Mouse (Mus musculus): ENCODE data around the gene Fer1l5. TPM values are rescaled to one million over a fixed set of nuclear protein-coding genes. Genes with fewer than 3 reads are reported as not detected.

Fer1l5 gene
- polyA plus RNA-seq, 1 experiment from 2014 or later: 1.5 TPM

- Histone ChIP-seq H3K9me3 (replicated peaks) (no peaks in the 10 kb centered on the region), H3K4me1 (peaks cover 2% of the 10 kb centered on the region; the same call in 1 of the 2 replicates), H3K4me3 (replicated peaks) (no peak overlapping the region), H3K27me3 (no peaks in the 10 kb centered on the region), H3K4me2 (no peak overlapping the region), H3K27ac (no peak overlapping the region), H3K9ac (no peak overlapping the region), H3K36me3 (no peaks in the 10 kb centered on the region)
- 75% methylated on average over 4 of the region's 4 CpGs for WGBS
- ATAC-seq (replicated peaks; ENCODE audit: low FRiP score): no peak
Observed at GRCm38 (mm10) chr1:36465641-36466160, 93.6 kb downstream of the Fer1l5 start.

DNA sequence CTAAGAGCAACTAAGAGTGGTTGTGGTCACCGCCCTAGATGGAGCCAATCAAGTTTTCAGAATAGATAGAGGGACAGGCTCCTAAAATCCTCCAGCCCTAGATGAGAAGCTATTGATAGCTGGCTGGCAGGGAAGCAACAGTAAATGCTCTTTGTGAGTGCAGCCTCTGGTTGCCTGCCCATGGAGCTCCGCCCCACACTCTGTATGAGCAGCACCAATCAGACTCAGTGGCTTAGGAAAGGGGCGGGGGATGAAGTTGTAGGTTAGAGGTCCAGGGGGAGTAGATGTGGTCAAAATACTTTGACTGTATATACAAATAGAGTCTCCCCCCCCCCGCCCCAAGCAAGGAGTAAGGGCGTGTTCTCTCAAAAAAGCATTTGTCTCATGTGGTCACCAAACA, 95.4 kb downstream of the Fer1l5 start:
- Histone ChIP-seq H3K36me3 (no peaks in the 10 kb centered on the region), H3K27ac (no peak overlapping the region), H3K9ac (no peak overlapping the region), H3K4me2 (no peak overlapping the region), H3K4me3 (replicated peaks) (no peak overlapping the region), H3K27me3 (no peaks in the 10 kb centered on the region), H3K9me3 (replicated peaks) (no peaks in the 10 kb centered on the region), H3K4me1 (peaks cover 14% of the 10 kb centered on the region)
- 53% methylated on average over 5 of the region's 5 CpGs for WGBS
- no peak for ATAC-seq (replicated peaks; ENCODE audit: low FRiP score)

DNA sequence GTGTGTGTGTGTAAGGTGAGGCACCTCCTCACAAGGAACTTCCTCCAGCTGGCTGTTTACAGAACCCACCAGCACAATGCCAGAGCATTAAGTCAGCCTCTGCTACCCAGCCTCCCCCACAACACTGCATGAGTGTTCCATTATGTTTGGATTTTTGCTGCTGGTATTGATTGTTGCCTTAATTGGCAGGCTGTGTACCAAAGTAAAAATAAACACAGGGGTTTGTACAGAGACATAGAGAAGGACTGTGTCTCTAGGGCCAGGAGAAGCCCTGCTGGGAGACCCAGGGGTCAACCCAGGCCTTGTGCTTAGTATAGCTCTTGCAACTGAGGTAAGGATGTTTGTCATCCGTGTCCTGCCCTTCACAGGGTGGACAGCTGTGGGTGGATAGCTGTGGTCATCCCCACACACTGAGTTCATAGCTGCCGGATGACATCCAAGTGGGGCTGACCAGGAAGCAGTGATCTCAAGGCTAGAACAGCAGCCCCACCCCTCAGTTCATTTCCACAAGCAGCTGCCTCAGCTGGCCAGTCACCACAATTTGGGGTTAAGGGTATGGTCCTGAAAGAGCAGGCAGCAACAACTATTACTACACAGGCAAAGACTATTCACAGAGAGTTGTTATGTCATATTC, 97.8 kb downstream of the Fer1l5 start:
- H3K9me3 ChIP-seq (replicated peaks): no peaks in the 10 kb centered on the region
- WGBS: 56% methylated on average over 2 of the region's 2 CpGs
- no peak overlapping the region for H3K4me2 ChIP-seq
- no peak overlapping the region for H3K4me3 ChIP-seq (replicated peaks)
- H3K9ac ChIP-seq: no peak overlapping the region
- no peak overlapping the region for H3K27ac ChIP-seq
- H3K36me3 ChIP-seq: no peaks in the 10 kb centered on the region
- H3K27me3 ChIP-seq: no peaks in the 10 kb centered on the region
- ATAC-seq (replicated peaks; ENCODE audit: low FRiP score): no peak
- H3K4me1 ChIP-seq: peaks cover 38% of the 10 kb centered on the region

DNA sequence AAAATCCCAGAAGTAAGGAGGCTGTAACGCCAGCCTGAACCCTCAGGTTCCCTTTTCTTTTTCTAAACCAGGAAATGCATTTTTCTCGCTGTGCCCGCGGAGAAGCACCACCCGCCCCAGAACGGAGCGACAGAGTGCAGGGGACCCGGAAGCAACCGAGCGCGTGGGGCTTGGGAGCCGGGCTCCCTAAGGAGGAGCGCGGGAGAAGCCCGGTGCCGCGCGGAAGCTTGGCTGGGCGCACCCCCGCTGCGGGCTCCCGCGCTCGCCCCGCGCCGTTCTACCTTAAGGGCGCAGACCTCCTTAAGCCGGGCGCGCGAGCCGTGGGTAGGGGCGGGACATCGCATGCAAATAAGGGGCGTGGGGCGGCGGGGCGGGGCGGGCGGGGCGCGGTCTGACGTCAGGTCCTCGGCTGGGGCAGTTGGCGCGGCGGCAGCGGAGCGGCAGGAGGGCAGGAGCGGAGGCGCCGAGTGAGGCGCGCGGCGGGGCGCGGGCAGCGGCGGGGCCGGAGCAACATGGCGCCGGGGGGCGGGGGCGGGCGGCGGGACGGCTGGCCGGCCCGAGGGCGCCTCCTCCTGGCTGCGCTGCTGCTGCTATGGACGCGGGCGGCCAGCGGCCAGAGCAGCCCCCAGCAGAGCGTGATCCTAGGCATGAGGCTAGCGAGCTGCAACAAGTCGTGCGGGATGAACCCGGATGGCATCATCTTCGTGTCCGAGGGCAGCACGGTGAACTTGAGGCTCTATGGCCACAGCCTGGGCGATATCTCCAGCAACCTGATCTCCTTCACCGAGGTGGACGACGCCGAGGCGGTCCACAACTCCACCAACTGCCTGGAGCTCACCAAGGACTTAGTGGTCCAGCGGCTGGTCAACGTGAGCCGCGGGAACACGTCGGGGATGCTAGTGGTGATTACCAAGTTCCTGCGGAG, 99.4 kb downstream of the Fer1l5 start, which contains the start of gene Cnnm4:
Gene Cnnm4, plus strand, starts transcription at position 440 of the 925 bp plus-strand sequence.
- Histone ChIP-seq H3K4me1 (peaks cover 54% of the 10 kb centered on the region), H3K4me2 (peak within 1 kb of the TSS; percentile 77), H3K9ac (peak within 1 kb of the TSS; percentile 59), H3K9me3 (replicated peaks) (no peaks in the 10 kb centered on the region), H3K27ac (peak within 1 kb of the TSS; percentile 66), H3K36me3 (no peaks in the 10 kb centered on the region), H3K4me3 (replicated peaks) (peak within 1 kb of the TSS; percentile 70), H3K27me3 (no peaks in the 10 kb centered on the region)
- under 1% methylated on average over 72 of the region's 98 CpGs for WGBS
- ATAC-seq (replicated peaks; ENCODE audit: low FRiP score): peak; percentile 91

Small RNA genes lying within 50 kb of the gene (microRNA-seq; reads per million reads assigned to microRNA genes)
- not detected for gene Mir6898

Other genes with a start within 250 kb of the Fer1l5 start
- 56.1 and 59.9 TPM in 2 replicates for gene Uggt1, start 127.6 kb upstream of the Fer1l5 start, polyA plus RNA-seq (2015; fragmentation: Nextera tagmentation; extraction: Ambion mirVana)
- gene Neurl3, start 97.6 kb upstream of the Fer1l5 start, polyA plus RNA-seq (2015; fragmentation: Nextera tagmentation; extraction: Ambion mirVana): 16.6 and 17.7 TPM in 2 replicates
- 6.7 and 7.3 TPM in 2 replicates for gene Arid5a, start 64.6 kb upstream of the Fer1l5 start, polyA plus RNA-seq (2015; fragmentation: Nextera tagmentation; extraction: Ambion mirVana)
- gene Kansl3, start 3.1 kb upstream of the Fer1l5 start, polyA plus RNA-seq (2015; fragmentation: Nextera tagmentation; extraction: Ambion mirVana): 44.8 and 49.9 TPM in 2 replicates
- gene Lman2l, start 73.0 kb downstream of the Fer1l5 start, polyA plus RNA-seq (2015; fragmentation: Nextera tagmentation; extraction: Ambion mirVana): 55.7 and 57.7 TPM in 2 replicates
- gene Cnnm4, start 99.3 kb downstream of the Fer1l5 start, polyA plus RNA-seq (2015; fragmentation: Nextera tagmentation; extraction: Ambion mirVana): 12.3 and 12.4 TPM in 2 replicates
- gene Cnnm3, start 139.6 kb downstream of the Fer1l5 start, polyA plus RNA-seq (2015; fragmentation: Nextera tagmentation; extraction: Ambion mirVana): 3.7 and 4.0 TPM in 2 replicates
- 21.8 and 22.1 TPM in 2 replicates for gene Ankrd23, start 164.6 kb downstream of the Fer1l5 start, polyA plus RNA-seq (2015; fragmentation: Nextera tagmentation; extraction: Ambion mirVana)
- gene Gm42417, start 167.1 kb downstream of the Fer1l5 start, polyA plus RNA-seq (2015; fragmentation: Nextera tagmentation; extraction: Ambion mirVana): 0.32 and 0.75 TPM in 2 replicates
- 26.2 and 26.3 TPM in 2 replicates for gene Ankrd39, start 175.2 kb downstream of the Fer1l5 start, polyA plus RNA-seq (2015; fragmentation: Nextera tagmentation; extraction: Ambion mirVana)
- gene Sema4c, start 186.1 kb downstream of the Fer1l5 start, polyA plus RNA-seq (2015; fragmentation: Nextera tagmentation; extraction: Ambion mirVana): 19.3 and 23.3 TPM in 2 replicates

Data from kidney, embryonic 15.5 days (tissue).